Mouse (Mus musculus) gonadal fat pad, adult 2 months (tissue): ENCODE data around the gene Stag1. TPM values are rescaled to one million over a fixed set of nuclear protein-coding genes. Genes with fewer than 3 reads are reported as not detected.

Experiments
- DNase-seq: peaks from one replicate; pipeline ENCODE4 v3.0.0-alpha.2; 2012; ENCODE audit warnings: low read depth
- polyA plus RNA-seq: library from polyadenylated mRNA; depleted of rRNA; stranded (reverse); fragments of >200 nt; gene quantifications from 2 replicates; pipeline ENCODE4 v1.2.3, GENCODE M21; 2012

Stag1 gene
- polyA plus RNA-seq, 1 experiment = 6.7 TPM

DNA sequence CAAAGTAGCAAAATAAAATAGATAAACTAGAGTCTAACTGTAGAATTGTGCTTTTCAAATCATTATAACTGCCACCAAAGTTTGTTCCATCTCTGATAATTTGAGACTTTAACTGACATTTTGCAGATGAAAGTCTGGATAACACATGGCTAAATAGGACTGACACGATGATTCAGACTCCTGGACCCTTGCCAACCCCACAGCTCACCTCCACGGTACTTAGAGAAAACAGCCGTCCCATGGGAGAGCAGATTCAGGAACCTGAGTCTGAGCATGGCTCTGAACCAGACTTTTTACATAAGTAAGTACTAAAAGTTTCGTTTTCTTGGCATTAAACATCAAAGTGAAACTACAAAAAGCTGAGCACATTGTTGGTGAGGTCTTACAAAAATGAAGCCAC, 353.9 kb downstream of the Stag1 start:
- no peak for DNase-seq

DNA sequence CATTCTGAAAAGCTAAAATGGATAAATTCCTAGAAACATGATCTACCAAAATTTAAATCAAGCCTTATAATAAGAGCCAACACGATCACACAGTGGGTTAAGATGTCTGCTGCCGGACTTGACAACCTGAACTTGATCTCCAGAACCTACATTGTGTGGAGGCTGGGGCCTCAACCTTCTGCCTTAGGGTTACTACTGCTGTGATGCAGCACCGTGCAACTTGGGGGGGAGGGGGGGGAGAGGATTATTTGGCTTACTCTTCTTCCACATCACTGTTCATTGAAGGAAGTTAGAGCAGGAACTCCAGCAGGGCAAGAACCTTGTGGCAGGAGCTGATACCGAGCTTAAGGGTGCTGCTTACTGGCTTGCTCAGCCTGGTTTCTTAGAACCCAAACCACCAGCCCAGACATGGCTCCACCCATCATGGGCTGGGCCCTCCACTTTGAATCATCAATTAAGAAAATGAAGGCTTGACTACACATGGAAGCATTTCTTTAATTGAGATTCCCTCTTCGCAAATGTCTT, 365.4 kb downstream of the Stag1 start:
- DNase-seq = no peak

DNA sequence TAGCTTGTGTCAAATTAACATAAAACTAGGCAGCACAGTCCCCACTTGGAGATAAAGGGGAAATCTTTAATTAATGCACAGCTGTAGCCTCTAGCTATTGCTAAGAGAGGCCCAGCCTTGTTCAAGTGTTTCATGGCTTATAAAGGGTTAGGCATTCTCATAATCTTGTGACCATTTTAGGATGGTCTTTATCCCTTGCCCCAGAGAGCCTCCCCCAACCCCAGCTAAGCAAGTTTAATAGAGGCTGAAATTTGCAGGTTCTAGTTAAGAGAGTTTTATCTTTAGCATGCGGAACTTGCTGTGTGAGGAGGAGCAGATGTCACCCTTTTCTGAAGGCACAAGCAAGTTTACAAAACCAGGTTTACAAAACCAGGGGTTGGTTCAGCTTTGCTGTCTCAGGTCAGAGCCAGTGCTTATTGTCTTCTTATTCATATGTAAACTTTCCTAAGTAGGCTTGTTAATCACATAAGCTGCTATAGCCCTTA, 365.9 kb downstream of the Stag1 start:
- no peak for DNase-seq

DNA sequence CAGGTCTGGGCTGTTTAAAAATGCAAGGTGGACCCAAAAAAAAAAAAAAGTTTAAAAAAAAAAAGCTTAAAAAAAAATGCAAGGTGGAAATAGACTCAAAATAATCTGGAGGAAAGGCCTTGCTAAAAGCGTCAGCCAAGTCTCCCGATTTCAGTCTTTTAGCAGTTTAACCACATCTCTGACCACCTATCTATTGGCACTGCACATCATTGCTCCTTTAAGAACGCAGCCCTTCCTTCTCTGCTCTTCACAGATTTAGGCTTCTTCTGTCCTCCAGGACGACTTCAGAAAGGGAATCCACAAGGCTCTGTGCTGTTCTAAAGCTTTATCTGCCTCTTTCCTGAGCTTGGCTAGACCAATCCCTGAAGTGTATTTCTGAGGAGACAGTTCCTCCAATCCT, 366.5 kb downstream of the Stag1 start:
- DNase-seq = no peak

DNA sequence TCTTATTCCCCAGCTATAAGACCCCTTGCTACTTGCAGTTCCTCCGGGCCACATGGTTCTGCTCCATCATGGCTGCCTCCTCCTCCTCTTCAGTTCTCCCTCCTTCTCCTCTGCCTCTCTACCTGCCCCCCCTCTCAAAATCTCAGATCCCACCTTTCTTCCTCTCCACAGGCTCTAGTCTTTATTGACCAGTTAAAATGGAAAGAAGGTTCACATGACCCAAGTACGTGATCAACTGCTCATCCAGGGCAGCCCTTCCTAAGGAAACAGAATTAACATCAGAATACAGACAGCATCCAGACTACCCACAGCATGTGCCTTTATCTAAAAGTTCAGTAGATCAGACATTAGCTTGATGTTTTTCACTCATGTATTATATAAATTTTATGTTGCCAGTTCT, 371.9 kb downstream of the Stag1 start:
- DNase-seq = no peak

DNA sequence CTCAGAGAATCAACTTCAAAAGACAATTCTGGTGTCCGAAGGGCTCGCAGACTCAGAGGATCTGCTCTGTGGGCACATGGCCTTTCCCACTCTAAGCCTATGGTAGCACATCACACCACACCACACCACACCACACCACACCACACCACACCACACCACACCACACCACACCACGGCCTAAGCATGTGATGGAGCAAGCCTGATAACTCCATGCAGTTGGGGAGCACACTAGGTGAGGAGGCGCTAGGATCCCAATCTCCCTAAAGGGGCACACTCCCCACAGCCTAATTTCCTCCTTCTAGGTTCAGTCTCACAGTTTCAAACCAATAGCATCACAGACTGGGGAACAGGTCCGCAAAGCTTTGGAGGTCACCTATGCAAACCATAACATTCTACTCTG, 381.1 kb downstream of the Stag1 start:
- no peak for DNase-seq

DNA sequence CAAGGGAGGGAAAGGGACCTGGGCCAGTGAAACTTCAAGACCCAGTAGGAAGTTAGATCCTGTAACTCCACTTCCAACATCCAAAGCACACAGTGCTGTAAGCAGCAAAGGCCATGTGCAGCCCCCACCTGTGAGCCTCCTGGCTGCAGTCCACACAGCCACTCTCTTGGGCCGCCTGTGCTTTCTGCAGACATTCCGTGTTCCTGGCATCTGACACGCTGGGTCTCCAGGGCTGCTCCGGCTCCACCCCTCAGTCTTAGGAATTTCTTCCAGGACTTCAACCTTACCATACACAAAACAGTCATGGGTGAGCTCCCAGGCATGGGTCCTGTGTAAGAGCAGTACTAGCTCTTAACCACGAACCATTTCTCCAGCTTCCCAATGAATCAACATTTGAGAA, 381.7 kb downstream of the Stag1 start:
- DNase-seq = no peak

DNA sequence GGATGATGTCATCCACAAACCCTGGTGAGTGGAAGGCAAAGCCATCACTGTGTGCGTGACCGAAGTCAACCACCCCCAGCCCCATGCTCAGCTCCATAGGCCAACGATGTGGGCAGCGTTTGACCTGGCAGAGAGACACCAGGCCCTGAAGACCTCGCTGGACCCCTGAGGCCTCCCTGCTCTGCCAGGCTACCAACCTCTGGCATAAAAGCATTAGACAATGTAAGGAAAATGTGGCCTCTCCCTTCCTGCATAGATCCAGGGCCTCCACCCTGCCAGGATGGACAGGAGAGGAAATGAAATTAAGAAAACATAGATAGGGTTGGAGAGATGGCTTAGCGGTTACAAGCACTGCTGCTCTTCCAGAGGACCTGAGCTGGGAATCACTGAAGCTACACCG, 385.2 kb downstream of the Stag1 start:
- no peak for DNase-seq

DNA sequence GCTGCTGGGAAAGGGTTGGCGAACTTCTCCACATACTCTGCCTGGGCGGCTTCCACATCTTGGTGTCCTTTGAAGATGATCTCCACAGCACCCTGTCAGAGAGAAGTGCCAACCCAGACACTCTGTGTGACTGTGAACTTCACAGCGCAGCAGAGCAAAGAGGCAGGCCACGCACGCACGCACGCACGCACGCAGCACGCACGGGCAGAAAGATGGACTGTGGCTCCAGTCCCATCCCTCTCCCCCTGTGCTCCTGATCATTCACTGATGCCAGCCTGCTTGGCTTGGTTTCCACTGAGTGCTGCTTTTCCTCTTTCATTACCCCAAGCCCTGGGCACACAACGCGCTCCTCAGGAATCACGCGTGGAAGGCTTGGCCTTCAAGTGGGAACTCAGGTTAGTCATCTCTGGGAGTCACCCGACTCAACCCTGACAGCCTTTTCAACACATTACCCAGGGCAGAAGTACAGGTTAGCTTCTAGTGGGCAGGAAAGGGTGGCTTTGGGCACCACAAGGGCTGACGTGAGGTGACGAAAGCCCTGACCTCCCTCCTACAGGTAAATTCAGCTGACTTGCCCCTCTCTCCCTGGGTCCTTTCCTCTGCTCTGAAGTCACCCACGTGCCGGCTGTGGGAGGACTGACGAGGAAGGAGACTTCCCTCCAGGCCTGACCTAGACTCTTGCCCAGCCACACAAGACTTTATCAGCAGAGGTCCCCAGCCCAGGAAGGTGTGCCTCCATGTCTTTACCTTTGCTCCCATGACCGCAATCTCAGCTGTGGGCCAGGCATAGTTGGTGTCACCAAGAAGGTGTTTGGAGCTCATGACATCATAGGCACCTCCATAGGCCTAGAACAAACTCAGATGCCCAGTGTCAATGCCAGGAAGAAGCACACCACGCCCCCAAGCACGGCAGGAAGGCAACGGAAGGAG, 387.0 kb downstream of the Stag1 start:
- DNase-seq = no peak

DNA sequence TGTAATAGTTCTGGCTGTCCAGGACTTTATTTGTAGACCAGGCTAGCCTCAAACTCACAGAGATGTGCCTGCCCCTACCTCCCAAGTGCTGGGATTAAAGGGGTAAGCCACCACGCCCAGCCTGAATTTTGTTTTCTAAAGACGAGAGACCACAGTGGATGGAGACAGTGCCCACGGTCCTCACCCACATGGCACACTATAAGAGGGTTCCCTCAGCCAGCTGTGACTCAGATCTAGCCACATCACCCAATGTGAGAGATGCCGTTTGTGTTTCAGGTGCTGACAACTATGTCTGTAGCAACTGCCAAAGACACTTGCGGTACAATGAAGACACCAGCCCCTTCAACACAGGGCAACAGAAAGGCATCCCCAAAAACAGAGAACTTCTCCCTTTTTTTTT, 389.4 kb downstream of the Stag1 start:
- no peak for DNase-seq

DNA sequence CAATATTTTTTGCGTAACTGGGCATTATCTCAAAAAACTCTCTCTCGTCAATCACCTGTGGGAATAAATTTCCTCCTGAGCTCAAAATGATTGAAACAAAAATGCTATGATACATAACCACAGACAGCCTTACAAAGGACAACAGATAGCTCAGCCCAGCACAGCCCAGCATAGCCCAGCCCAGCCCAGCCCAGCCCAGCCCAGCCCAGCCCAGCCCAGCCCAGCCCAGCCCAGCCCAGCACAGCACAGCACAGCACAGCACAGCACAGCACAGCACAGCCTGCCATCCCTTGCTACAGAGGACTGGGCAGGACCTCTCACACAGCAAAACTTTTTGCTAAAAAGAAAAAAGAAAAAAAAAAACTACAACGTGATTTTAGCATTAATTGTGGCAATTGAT, 390.3 kb downstream of the Stag1 start:
- DNase-seq = no peak

DNA sequence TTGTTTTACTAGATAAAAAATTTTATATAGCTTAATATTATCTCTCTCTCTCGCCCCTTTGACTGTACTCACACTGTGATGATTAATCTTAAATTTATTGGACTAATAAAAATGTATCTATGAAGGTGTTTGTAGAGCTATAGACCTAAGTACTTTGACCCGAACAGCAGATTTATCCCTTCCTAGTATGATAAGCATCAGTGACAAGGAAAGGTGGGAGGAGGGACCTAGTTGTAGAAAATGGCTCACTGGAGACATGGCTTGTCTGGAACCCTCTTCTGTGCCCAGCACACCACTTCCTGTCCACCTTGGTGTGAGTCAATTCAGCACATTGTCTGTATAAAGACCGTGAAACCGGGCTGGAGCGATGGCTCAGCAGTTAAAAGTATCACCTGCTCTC, 393.0 kb downstream of the Stag1 start:
- DNase-seq = no peak

DNA sequence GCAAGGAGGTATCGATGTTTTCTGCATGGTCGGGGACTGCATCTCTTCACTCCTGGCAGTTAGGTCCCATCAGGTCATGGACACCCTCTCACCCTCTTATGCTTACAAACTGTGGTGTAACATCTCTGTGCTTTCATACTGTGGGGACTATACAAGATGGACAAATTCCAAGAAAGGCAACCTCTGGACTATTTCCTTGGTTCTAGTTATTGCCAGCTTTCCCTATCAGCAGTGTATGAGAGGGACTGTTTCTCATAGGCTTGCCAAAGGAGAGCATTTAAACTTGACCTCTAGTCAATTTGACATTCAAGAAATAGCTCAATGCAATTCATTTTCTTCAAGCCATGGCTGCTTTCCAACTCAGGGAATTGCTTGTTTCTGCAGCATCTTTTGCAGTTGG, 393.7 kb downstream of the Stag1 start:
- DNase-seq = no peak

DNA sequence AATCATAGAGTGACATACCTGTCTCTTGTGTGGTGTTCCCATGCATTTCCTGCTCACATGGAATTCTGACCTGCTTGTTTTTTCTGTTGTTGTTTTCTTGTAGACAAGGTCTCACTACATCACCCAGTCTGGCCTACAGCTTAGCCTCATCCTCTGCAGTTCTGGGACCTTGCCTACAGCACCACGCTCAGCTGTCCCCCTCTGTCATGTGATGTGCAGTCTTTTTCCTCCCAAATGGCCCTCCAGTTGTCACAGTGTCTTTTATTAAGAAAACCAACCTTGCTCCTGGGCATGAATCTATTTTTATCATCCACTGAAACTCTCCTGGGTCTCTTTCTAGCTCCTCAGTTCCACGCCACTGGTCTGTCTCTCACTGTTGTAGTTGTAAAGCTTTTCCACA, 394.6 kb downstream of the Stag1 start:
- no peak for DNase-seq

DNA sequence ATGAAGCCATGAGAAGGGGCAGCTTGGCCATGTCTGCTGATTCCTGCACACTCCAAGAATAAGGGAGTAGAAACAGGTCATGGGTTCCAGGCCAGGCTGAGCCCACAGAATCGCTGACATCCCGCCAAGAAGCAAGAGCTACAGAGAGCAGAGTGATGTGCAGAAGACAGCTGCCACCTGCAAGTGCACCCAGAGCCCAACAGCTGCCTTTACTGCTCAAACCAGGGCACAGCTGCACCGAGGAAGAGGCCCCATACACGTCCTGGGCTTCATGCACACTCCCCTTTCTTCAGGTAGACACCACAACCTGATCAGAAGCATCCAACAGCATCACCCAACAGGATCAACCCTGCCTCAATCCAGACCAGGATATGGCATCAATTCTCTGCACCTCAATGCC, 396.3 kb downstream of the Stag1 start:
- no peak for DNase-seq

DNA sequence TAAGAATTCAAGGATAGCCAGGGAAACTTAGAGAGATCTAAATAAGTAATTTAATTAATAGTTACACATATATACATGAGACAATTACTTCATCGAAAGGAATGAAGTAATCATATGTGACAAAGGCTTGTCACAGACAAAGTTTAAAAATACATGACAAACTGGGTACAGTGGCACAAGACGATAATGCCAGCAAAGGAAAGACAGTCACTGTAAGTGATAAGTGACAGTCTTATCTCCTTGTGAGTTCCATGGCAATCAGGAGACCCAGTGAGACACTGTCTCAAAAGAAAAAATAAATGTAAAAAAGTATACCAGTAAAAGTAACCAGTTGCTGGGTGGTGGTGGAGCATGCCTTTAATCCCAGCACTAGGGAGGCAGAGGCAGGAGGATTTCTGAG, 399.5 kb downstream of the Stag1 start:
- no peak for DNase-seq

DNA sequence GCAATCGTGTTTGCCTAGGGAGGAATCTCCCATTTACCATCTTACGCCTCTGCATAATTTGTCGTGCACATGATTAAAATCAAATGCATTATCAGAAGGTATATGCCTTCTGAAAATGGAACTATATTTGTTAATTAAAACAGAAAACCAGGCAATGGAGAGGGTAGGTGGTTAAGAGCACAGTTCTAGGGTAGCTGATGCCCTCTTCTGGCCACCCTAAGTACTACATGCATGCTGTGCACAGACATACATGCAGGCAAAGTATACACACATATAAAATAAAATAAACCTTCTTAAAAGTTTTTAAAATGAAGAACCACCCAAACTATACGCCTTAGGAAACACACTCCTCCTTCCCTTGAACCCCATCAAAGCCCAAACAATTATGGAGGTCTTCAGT, 404.5 kb downstream of the Stag1 start:
- no peak for DNase-seq

DNA sequence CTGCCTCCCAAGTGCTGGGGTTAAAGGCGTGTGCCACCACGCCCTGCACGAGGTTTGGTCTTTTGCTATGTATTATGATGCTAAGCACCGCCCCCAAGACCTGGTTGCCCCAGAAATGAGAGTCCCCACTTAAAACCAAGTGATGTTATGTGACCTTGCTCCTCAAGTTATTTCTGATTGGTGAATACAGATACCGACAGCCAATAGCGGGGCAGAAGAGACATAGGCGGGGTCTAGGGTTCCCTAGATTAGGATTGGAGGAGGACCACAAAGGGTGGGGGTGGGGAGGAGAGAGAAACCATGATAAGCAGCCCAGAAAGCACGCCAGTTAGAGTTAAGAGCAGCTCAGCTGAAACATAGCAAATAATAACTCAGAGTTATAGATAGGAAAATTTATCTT, 405.2 kb downstream of the Stag1 start:
- DNase-seq = no peak

DNA sequence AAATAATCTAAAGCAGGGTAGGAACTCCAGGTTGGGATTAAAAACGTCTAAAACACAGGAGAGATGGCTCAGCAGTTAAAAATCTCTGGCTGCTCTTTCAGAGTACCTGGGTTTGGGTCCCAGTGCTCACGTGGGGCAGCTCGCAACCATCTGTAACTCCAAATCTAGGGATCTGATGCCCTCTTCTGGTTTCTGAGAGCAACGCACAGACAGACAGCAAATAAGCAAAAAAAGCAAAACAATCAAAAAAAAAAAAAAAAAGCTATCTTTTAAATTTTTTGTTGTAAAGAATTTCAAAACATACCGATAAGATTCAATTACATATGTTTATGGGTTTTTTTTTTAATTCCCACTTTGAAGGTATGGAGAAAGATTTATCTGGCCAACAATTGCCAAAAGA, 405.7 kb downstream of the Stag1 start:
- no peak for DNase-seq

DNA sequence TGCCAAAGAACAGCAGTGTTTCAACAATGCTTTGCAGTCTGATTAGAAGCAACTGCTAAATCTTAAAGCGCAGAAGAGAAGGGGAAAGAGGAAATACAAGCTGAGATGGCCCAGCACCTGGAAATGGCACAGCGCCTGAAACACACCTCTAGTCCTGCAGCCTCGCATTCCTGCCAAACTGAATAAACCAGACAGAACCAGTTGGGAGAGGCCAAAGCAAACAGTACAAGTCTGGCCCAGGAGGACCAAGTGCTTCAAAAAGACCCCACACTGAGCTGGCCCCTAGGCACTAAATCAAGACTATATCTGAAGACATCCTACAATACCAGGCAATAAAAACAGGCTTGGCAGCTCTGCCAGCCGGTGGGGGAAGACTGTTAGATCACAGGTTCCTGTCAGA, 408.3 kb downstream of the Stag1 start:
- DNase-seq = no peak
